Comparison of ENCODE assay signal across 22 mouse cellular contexts in the genomic region with DNA sequence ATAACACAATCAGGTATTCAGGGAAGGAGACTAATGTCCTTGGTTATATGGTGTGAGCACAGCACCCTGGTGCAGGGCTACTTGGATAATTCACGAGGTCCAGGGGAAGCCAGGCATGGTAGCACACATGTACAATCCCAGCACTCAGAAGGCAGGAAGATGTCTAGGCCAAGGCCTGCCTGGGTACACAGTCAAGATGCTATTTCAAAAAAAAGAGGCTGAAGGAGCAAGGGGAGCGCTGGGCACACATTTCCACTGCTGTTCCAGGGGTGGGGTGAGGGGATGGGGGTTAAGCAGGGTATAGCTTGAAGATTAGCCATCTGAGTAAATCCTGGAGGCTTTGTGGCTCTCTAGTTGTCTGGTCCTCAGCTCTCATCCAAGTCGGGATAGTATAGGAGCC. TPM values are rescaled to one million over a fixed set of nuclear protein-coding genes. Genes with fewer than 3 reads are reported as not detected.
"Had no signal": no experiment of that assay in that cellular context is flagged by ENCODE, and none has a peak within 500 bp of the region (broad histone marks: within the 10 kb centered on the region; RNA-seq: fewer than 3 reads in every experiment).

No protein-coding gene starts in this region.

- H3K9ac ChIP-seq: liver, embryonic 14.5 days; lung, embryonic 14.5 days; midbrain, embryonic 12.5 days; midbrain, embryonic 15.5 days; neural tube, embryonic 12.5 days had no signal

- H3K9me3 ChIP-seq: midbrain, embryonic 12.5 days; midbrain, embryonic 15.5 days; neural tube, embryonic 12.5 days had no signal

- DNase-seq: kidney, adult 2 months; kidney, postnatal 25 days; layer of hippocampus, adult 9-11 months; lung, embryonic 14.5 days; thymus, postnatal 25 days had no signal

- ATAC-seq: intestine, postnatal 0 days; lung, postnatal 0 days; midbrain, embryonic 15.5 days had no signal

- H3K36me3 ChIP-seq: midbrain, embryonic 12.5 days; midbrain, embryonic 15.5 days; neural tube, embryonic 12.5 days had no signal

- H3K27me3 ChIP-seq: midbrain, embryonic 12.5 days; midbrain, embryonic 15.5 days; neural tube, embryonic 12.5 days had no signal

- H3K4me2 ChIP-seq: lung, embryonic 14.5 days; midbrain, embryonic 12.5 days; midbrain, embryonic 15.5 days; neural tube, embryonic 12.5 days had no signal

- H3K27ac ChIP-seq: kidney, postnatal 0 days; layer of hippocampus, adult 2 months; liver, embryonic 14.5 days; macrophage; midbrain, embryonic 12.5 days; midbrain, embryonic 15.5 days; neural tube, embryonic 12.5 days had no signal

- H3K4me3 ChIP-seq: layer of hippocampus, adult 2 months; midbrain, embryonic 12.5 days; midbrain, embryonic 15.5 days; neural tube, embryonic 12.5 days had no signal

RNA-seq across cellular contexts. Expression of gene Fxyd4, which starts 33.7 kb away (rescaled TPM):
- total RNA-seq: layer of hippocampus, adult 2 months; layer of hippocampus, postnatal 25 days; left cerebral cortex, adult 18-20 months; left cerebral cortex, postnatal 10 days; left cerebral cortex, postnatal 36 days; megakaryocyte, adult 5-6 weeks had no signal
- polyA plus RNA-seq: large intestine, adult 2 months; liver, embryonic 14.5 days; macrophage; small intestine, adult 2 months; spleen, adult 2 months had no signal
